Mouse (Mus musculus) CH12.LX (cell line): ENCODE results near the gene Kndc1. TPM values are rescaled to one million over a fixed set of nuclear protein-coding genes. Genes with fewer than 3 reads are reported as not detected.

Source experiments
- DNase-seq: peaks from one replicate; pipeline ENCODE4 v3.0.0-alpha.2; 2013; ENCODE audit errors: extremely low read depth
- H3K27ac ChIP-seq: 2 replicates; pipeline ENCODE4 v1.5.1; 2012; ENCODE audit warnings: low read depth, mild to moderate bottlenecking, control low read depth, moderate library complexity; ENCODE audit not compliant: insufficient read depth
- H3K27me3 ChIP-seq: replicated peaks from 2 replicates; pipeline ENCODE3; 2012; ENCODE audit warnings: inconsistent platforms
- H3K36me3 ChIP-seq, 2 experiments: replicated peaks in 1 of 2; 2 replicates each; pipeline versions ENCODE3 to v1.6.1; 2012; ENCODE audit warnings: inconsistent platforms in 1 of 2, low read length in 1 of 2, mild to moderate bottlenecking in 1 of 2, mixed read lengths in 1 of 2, moderate library complexity in 1 of 2; ENCODE audit not compliant: control insufficient read depth in 1 of 2, insufficient read depth in 1 of 2
- H3K4me1 ChIP-seq, 2 experiments: 2 replicates each; pipeline ENCODE4 v1.6.1; 2012; ENCODE audit warnings: inconsistent platforms in 1 of 2, moderate library complexity in 1 of 2; ENCODE audit not compliant: insufficient read depth in 2 of 2, control insufficient read depth in 1 of 2
- H3K4me2 ChIP-seq: 2 replicates; pipeline ENCODE4 v1.6.1; 2012; ENCODE audit warnings: low read depth, mild to moderate bottlenecking, control low read depth; ENCODE audit not compliant: poor library complexity, insufficient read depth, severe bottlenecking
- H3K4me3 ChIP-seq, 3 experiments: fragments of 150-350 bp in 1 of 3; sonication (generic) in 1 of 3; replicated peaks in 1 of 3; 2 replicates each; pipeline versions ENCODE3 to v1.5.1; 2011 to 2012; ENCODE audit warnings: low read depth in 2 of 3, low read length in 2 of 3, mild to moderate bottlenecking in 2 of 3, moderate library complexity in 2 of 3, control low read depth in 1 of 3, improper control_type of control experiment in 1 of 3, inconsistent platforms in 1 of 3, mixed read lengths in 1 of 3; ENCODE audit not compliant: poor library complexity in 1 of 3
- H3K79me2 ChIP-seq: replicated peaks from 2 replicates; pipeline ENCODE4 v1.6.1; 2012; ENCODE audit warnings: mild to moderate bottlenecking, moderate library complexity; ENCODE audit not compliant: control insufficient read depth, poor library complexity, insufficient read depth, severe bottlenecking; ENCODE audit errors: extremely low read depth
- H3K9ac ChIP-seq: 2 replicates; pipeline ENCODE4 v1.6.1; 2012; ENCODE audit warnings: low read depth, mild to moderate bottlenecking, control low read depth, moderate library complexity; ENCODE audit not compliant: insufficient read depth
- H3K9me3 ChIP-seq: replicated peaks from 2 replicates; pipeline ENCODE3; 2012; ENCODE audit warnings: low read length, inconsistent platforms, mixed read lengths
- BHLHE40 ChIP-seq: IDR thresholded peaks from 2 replicates; pipeline ENCODE4 v1.6.1; 2011; ENCODE audit warnings: mild to moderate bottlenecking, low read depth, low read length, improper control_type of control experiment
- CHD1 ChIP-seq: IDR thresholded peaks from 2 replicates; pipeline ENCODE4 v1.6.1; 2012; ENCODE audit warnings: low read depth, low read length, improper control_type of control experiment, inconsistent platforms
- CHD2 ChIP-seq: IDR thresholded peaks from 2 replicates; pipeline ENCODE4 v1.6.1; 2011; ENCODE audit warnings: low read length, improper control_type of control experiment
- CTCF ChIP-seq, 2 experiments: IDR thresholded peaks in 1 of 2; conservative IDR thresholded peaks in 1 of 2; 2 replicates each; pipeline ENCODE4 v1.5.1; 2011 to 2012; ENCODE audit warnings: low read depth in 2 of 2, low read length in 2 of 2, improper control_type of control experiment in 1 of 2, inconsistent platforms in 1 of 2, mild to moderate bottlenecking in 1 of 2, moderate library complexity in 1 of 2
- ELF1 ChIP-seq: IDR thresholded peaks from 2 replicates; pipeline ENCODE4 v1.6.1; 2014; ENCODE audit warnings: low read depth, mild to moderate bottlenecking, inconsistent platforms, low read length, improper control_type of control experiment
- EP300 ChIP-seq: IDR thresholded peaks from 2 replicates; pipeline ENCODE4 v1.6.1; 2011; ENCODE audit warnings: low read length, improper control_type of control experiment
- ETS1 ChIP-seq: conservative IDR thresholded peaks from 2 replicates; pipeline ENCODE4 v1.6.1; 2012; ENCODE audit warnings: low read depth, mild to moderate bottlenecking, inconsistent platforms, low read length, improper control_type of control experiment, moderate library complexity
- GABPA ChIP-seq: IDR thresholded peaks from 2 replicates; pipeline ENCODE4 v1.6.1; 2012; ENCODE audit warnings: low read depth, low read length, improper control_type of control experiment, inconsistent platforms; ENCODE audit not compliant: insufficient replicate concordance
- HCFC1 ChIP-seq: IDR thresholded peaks from 2 replicates; pipeline ENCODE4 v1.6.1; 2012; ENCODE audit warnings: low read depth, mild to moderate bottlenecking, inconsistent platforms, low read length, improper control_type of control experiment
- IRF4 ChIP-seq: IDR thresholded peaks from 2 replicates; pipeline ENCODE4 v1.6.1; 2014; ENCODE audit warnings: low read depth, mild to moderate bottlenecking, inconsistent platforms, low read length, improper control_type of control experiment
- JUN ChIP-seq: IDR thresholded peaks from 2 replicates; pipeline ENCODE4 v1.6.1; 2011; ENCODE audit warnings: low read depth, mild to moderate bottlenecking, low read length, improper control_type of control experiment, moderate library complexity; ENCODE audit not compliant: insufficient read depth
- JUND ChIP-seq: conservative IDR thresholded peaks from 2 replicates; pipeline ENCODE4 v1.6.1; 2011; ENCODE audit warnings: low read depth, low read length, improper control_type of control experiment
- KAT2A ChIP-seq: IDR thresholded peaks from 2 replicates; pipeline ENCODE4 v1.6.1; 2012; ENCODE audit warnings: low read length, improper control_type of control experiment, inconsistent platforms; ENCODE audit not compliant: insufficient replicate concordance
- MAFK ChIP-seq: IDR thresholded peaks from 2 replicates; pipeline ENCODE4 v1.6.1; 2011; ENCODE audit warnings: low read length, improper control_type of control experiment; ENCODE audit not compliant: insufficient replicate concordance
- MAX ChIP-seq: IDR thresholded peaks from 2 replicates; pipeline ENCODE4 v1.6.1; 2011; ENCODE audit warnings: low read length, improper control_type of control experiment
- MXI1 ChIP-seq: IDR thresholded peaks from 2 replicates; pipeline ENCODE4 v1.6.1; 2011; ENCODE audit warnings: mild to moderate bottlenecking, low read depth, low read length, improper control_type of control experiment
- MYC ChIP-seq: IDR thresholded peaks from 2 replicates; pipeline ENCODE4 v1.6.1; 2011; ENCODE audit warnings: low read depth, mild to moderate bottlenecking, improper control_type of control experiment, low read length
- NRF1 ChIP-seq: IDR thresholded peaks from 2 replicates; pipeline ENCODE4 v1.6.1; 2014; ENCODE audit warnings: low read depth, mild to moderate bottlenecking, inconsistent platforms, low read length, improper control_type of control experiment, moderate library complexity
- PAX5 ChIP-seq: IDR thresholded peaks from 2 replicates; pipeline ENCODE4 v1.6.1; 2012; ENCODE audit warnings: low read length, inconsistent platforms, mixed read lengths
- POLR2AphosphoS2 ChIP-seq: IDR thresholded peaks from 2 replicates; pipeline ENCODE4 v1.6.1; 2011; ENCODE audit warnings: low read depth, low read length, improper control_type of control experiment
- RAD21 ChIP-seq: IDR thresholded peaks from 2 replicates; pipeline ENCODE4 v1.6.1; 2011; ENCODE audit warnings: low read depth, mild to moderate bottlenecking, low read length, improper control_type of control experiment, moderate library complexity
- RCOR1 ChIP-seq: conservative IDR thresholded peaks from 2 replicates; pipeline ENCODE4 v1.6.1; 2012; ENCODE audit warnings: low read depth, mild to moderate bottlenecking, inconsistent platforms, low read length, improper control_type of control experiment
- SIN3A ChIP-seq: IDR thresholded peaks from 2 replicates; pipeline ENCODE4 v1.6.1; 2012; ENCODE audit warnings: low read length, improper control_type of control experiment, inconsistent platforms
- SMC3 ChIP-seq: IDR thresholded peaks from 2 replicates; pipeline ENCODE4 v1.6.1; 2011; ENCODE audit warnings: low read depth, low read length, improper control_type of control experiment
- TBP ChIP-seq: conservative IDR thresholded peaks from 2 replicates; pipeline ENCODE4 v1.6.1; 2011; ENCODE audit warnings: low read depth, low read length, improper control_type of control experiment
- TCF12 ChIP-seq: IDR thresholded peaks from 2 replicates; pipeline ENCODE4 v1.6.1; 2014; ENCODE audit warnings: low read depth, mild to moderate bottlenecking, inconsistent platforms, low read length, improper control_type of control experiment
- UBTF ChIP-seq: IDR thresholded peaks from 2 replicates; pipeline ENCODE4 v1.6.1; 2012; ENCODE audit warnings: low read depth, mild to moderate bottlenecking, inconsistent platforms, low read length, improper control_type of control experiment, moderate library complexity
- USF1 ChIP-seq: IDR thresholded peaks from 2 replicates; pipeline ENCODE4 v1.6.1; 2014; ENCODE audit warnings: low read depth, mild to moderate bottlenecking, inconsistent platforms, low read length, improper control_type of control experiment
- USF2 ChIP-seq: conservative IDR thresholded peaks from 2 replicates; pipeline ENCODE4 v1.6.1; 2011; ENCODE audit warnings: low read depth, low read length, improper control_type of control experiment
- ZKSCAN1 ChIP-seq: IDR thresholded peaks from 2 replicates; pipeline ENCODE4 v1.6.1; 2012; ENCODE audit warnings: low read depth, inconsistent platforms, low read length, improper control_type of control experiment, borderline replicate concordance
- ZMIZ1 ChIP-seq: IDR thresholded peaks from 2 replicates; pipeline ENCODE4 v1.6.1; 2012; ENCODE audit warnings: low read depth, mild to moderate bottlenecking, inconsistent platforms, low read length, improper control_type of control experiment
- ZNF384 ChIP-seq: IDR thresholded peaks from 2 replicates; pipeline ENCODE4 v1.6.1; 2012; ENCODE audit warnings: low read depth, low read length, improper control_type of control experiment, inconsistent platforms
- dilution Hi-C: fragments of 300-500 bp; cut with MboI; formaldehyde crosslinking; loops from 2 replicates; pipeline ENCODE4 v1.14.3; 2020; ENCODE audit warnings: low sequenced_read_pairs; ENCODE audit not compliant: extremely low pct_unique_long_range_greater_than_20kb, extremely low pct_ligation_motif_present
- in situ Hi-C: fragments of 300-500 bp; cut with MboI; formaldehyde crosslinking; loops from 3 replicates; pipeline ENCODE4 v1.14.3; 2019; ENCODE audit warnings: low sequenced_read_pairs, low pct_ligation_motif_present, low pct_unique_long_range_greater_than_20kb, mixed read lengths
- polyA plus RNA-seq: library from polyadenylated mRNA; unstranded; fragments of >175 nt; gene quantifications from 2 replicates; pipeline ENCODE4 v1.2.1, GENCODE M21; 2012; ENCODE audit warnings: low read depth; ENCODE audit not compliant: insufficient read length
- total RNA-seq, 2 experiments: library from RNA; depleted of rRNA; stranded (reverse); fragments of 300-350 nt in 1 of 2; fragments of >200 nt in 1 of 2; gene quantifications; 2 replicates each; pipeline ENCODE4 v1.2.3; 2012 to 2014

Kndc1 gene
- total and polyA plus RNA-seq, 3 experiments = 2.3 to 5.0 (median 4.0) TPM

GRCm38 (mm10) chr7:139946032-139946431 lies 51.5 kb downstream of the Kndc1 start:
- Histone ChIP-seq H3K4me2 (no peak overlapping the region), H3K9me3 (peaks cover 17% of the 10 kb centered on the region), H3K79me2 (no peaks in the 10 kb centered on the region), H3K36me3 (peaks cover 0 to 21% of the 10 kb centered on the region in 2 experiments), H3K27me3 (no peaks in the 10 kb centered on the region), H3K27ac (no peak overlapping the region), H3K9ac (no peak overlapping the region), H3K4me1 (peaks cover 0 to 38% of the 10 kb centered on the region in 2 experiments; a peak in 2 of 4 replicates), H3K4me3 (no peak overlapping the region)
- dilution Hi-C loops (no loop called here), in situ Hi-C loops (no loop called here)
- TF ChIP-seq TBP (no peak), KAT2A (no peak), BHLHE40 (no peak), ZKSCAN1 (no peak), RCOR1 (no peak), ETS1 (no peak), GABPA (no peak), NRF1 (no peak), USF1 (no peak), POLR2AphosphoS2 (no peak), MAFK (no peak)
- DNase-seq = no peak

- Histone ChIP-seq H3K4me3 (peak overlapping the region; percentile 65 to 73 (median 66)), H3K4me1 (peaks cover 5 to 54% of the 10 kb centered on the region in 2 experiments; a peak in 3 of 4 replicates), H3K4me2 (peak overlapping the region; percentile 80), H3K9me3 (peaks cover 3% of the 10 kb centered on the region), H3K36me3 (peaks cover 12 to 24% of the 10 kb centered on the region in 2 experiments), H3K27me3 (no peaks in the 10 kb centered on the region), H3K27ac (peak overlapping the region; percentile 67), H3K9ac (peak overlapping the region; percentile 83), H3K79me2 (peaks cover 8% of the 10 kb centered on the region)
- in situ Hi-C loops = no loop called here
- peak; percentile 73 for DNase-seq
- dilution Hi-C loops = no loop called here
- TF ChIP-seq CHD2 (peak; percentile 61; the same call in 1 of the 2 replicates), ZMIZ1 (no peak), SIN3A (no peak; the same call in none of the 2 replicates), NRF1 (peak; percentile 88), TBP (no peak), SMC3 (peak; percentile 38), UBTF (0 out of 2 replicates have a peak, but pooled peaks have one; percentile 18), ZKSCAN1 (no peak), HCFC1 (peak; percentile 39; the same call in 1 of the 2 replicates), POLR2AphosphoS2 (no peak), ZNF384 (no peak), IRF4 (no peak), TCF12 (peak; percentile 37; the same call in 1 of the 2 replicates), BHLHE40 (no peak), PAX5 (no peak), ELF1 (peak; percentile 73), MAX (no peak), GABPA (no peak), JUN (no peak), CHD1 (no peak), USF2 (no peak), MYC (0 out of 2 replicates have a peak, but pooled peaks have one; percentile 0), CTCF (conservative IDR thresholded peaks at IDR 0.05 in 1 of 2, IDR thresholded peaks at IDR 0.05 in 1 of 2; ENCODE audit: low read depth in 2 of 2, low read length in 2 of 2) (peak; percentile 64 to 65), RAD21 (peak; percentile 14), MXI1 (no peak), JUND (no peak), EP300 (no peak), RCOR1 (no peak), MAFK (no peak)
Measured at GRCm38 (mm10) chr7:139949893-139950282, 55.4 kb downstream of the Kndc1 start.
